Mouse (Mus musculus) heart, postnatal 14 days (tissue): ENCODE results near the gene Slc7a15. TPM values are rescaled to one million over a fixed set of nuclear protein-coding genes. Genes with fewer than 3 reads are reported as not detected.

Experiments used
- DNase-seq, 2 experiments: peaks; one replicate each; pipeline ENCODE4 v3.0.0; 2021 to 2022
- intact Hi-C: fragments of 180-260 bp; cut with DNase I; formaldehyde crosslinking; loops from one replicate; pipeline ENCODE4 v1.15.1; 2025
- total RNA-seq, 2 experiments: library from RNA; stranded (reverse); gene quantifications; 2 replicates each; pipeline ENCODE4 v1.2.3; 2021

Gene Slc7a15
- total RNA-seq, 2 experiments from 2014 or later, result not detected

- intact Hi-C loops, result no loop called here
Observed at GRCm38 (mm10) chr12:8494675-8495074, 104.2 kb downstream of the Slc7a15 start.

GRCm38 (mm10) chr12:8493386-8493785 lies 105.5 kb downstream of the Slc7a15 start:
- no peak for DNase-seq
- intact Hi-C loops, result no loop called here

More at GRCm38 (mm10) chr12:8494675-8495074, 104.2 kb downstream of the Slc7a15 start:
- peak in 1 of 2 experiments; percentile 16 for DNase-seq

GRCm38 (mm10) chr12:8489098-8489497 lies 109.8 kb downstream of the Slc7a15 start:
- intact Hi-C loops, result no loop called here
- DNase-seq, result no peak

- DNase-seq, result no peak
- intact Hi-C loops, result no loop called here
Observed at GRCm38 (mm10) chr12:8488652-8488980, 110.2 kb downstream of the Slc7a15 start.

GRCm38 (mm10) chr12:8487959-8488651 lies 110.8 kb downstream of the Slc7a15 start:
- DNase-seq, result peak; percentile 66 to 70
- intact Hi-C loops, result no loop called here

DNA sequence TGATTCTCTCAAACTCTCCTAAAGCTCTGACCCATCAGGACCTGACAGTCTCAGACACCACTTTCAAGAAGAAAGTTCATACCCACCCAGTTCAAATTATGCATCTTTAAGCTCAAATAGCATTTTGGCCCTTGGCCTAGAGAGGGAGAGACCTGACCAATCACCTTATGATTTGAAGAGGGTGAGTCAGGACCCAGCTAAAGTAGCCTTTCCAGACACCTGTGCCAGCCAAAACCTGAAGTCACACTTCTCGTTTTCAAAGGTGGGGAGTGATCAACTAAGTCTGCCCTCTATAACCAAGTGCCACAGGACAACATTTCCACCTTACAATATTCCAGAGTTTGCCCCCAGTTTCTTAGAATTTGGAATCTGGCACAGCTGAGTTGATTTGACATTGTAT lies 111.6 kb downstream of the Slc7a15 start:
- no peak for DNase-seq
- intact Hi-C loops, result no loop called here

DNA sequence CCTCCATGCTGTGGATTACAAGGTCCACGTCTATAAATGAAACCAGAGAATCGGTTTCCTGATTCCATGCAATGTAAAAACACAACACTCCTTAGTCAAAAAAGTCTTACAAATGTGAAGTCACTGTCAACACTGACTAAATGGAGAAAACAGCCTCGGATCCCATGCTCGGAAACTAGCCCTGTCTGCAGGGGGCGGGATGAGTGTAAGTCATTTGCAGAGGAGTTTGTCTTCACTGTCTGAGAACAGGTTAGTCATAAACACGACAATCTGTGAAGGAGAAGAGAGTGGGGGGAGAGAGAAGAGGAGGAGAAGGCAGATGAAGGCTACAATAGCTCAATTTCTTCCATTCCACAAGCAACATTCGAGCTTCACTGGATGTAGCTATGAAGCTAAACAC lies 113.6 kb downstream of the Slc7a15 start:
- no peak for DNase-seq
- intact Hi-C loops, result no loop called here

GRCm38 (mm10) chr12:8482169-8482568 lies 116.7 kb downstream of the Slc7a15 start:
- intact Hi-C loops, result no loop called here
- no peak for DNase-seq

Other genes starting within 250 kb of the Slc7a15 start
- 100 to 1,000 TPM; 220 to 235 TPM for gene Rhob, start 99.1 kb downstream of the Slc7a15 start, total RNA-seq
- gene Pum2, start 75.1 kb upstream of the Slc7a15 start, total RNA-seq, result 100 to 1,000 TPM; 122 to 133 TPM
- gene Sdc1, start 172.3 kb upstream of the Slc7a15 start, total RNA-seq, result 10 to 100 TPM; 10.9 to 12.2 TPM